Mouse (Mus musculus) retina, postnatal 1 day (tissue): ENCODE results near the gene Arid1b.

Experiments used
- DNase-seq: peaks from one replicate; pipeline ENCODE4 v3.0.0-alpha.2; 2012

Arid1b gene

GRCm38 (mm10) chr17:4996121-4996813 lies 2.1 kb downstream of the Arid1b start:
- peak; percentile 55 for DNase-seq

- peak; percentile 77 for DNase-seq
Observed at GRCm38 (mm10) chr17:4996814-4997549, 2.9 kb downstream of the Arid1b start.

GRCm38 (mm10) chr17:4997968-4998367 lies 3.8 kb downstream of the Arid1b start:
- DNase-seq = no peak

GRCm38 (mm10) chr17:4999256-4999655 lies 5.1 kb downstream of the Arid1b start:
- no peak for DNase-seq

- DNase-seq = no peak
Observed at GRCm38 (mm10) chr17:5000001-5000400, 5.9 kb downstream of the Arid1b start.

- no peak for DNase-seq
Observed at GRCm38 (mm10) chr17:5000871-5001270, 6.7 kb downstream of the Arid1b start.

- DNase-seq = peak; percentile 65
Observed at GRCm38 (mm10) chr17:5001531-5002131, 7.5 kb downstream of the Arid1b start.

- no peak for DNase-seq
Observed at GRCm38 (mm10) chr17:5002937-5003508, 8.9 kb downstream of the Arid1b start.

- no peak for DNase-seq
Observed at GRCm38 (mm10) chr17:5004266-5004665, 10.1 kb downstream of the Arid1b start.

GRCm38 (mm10) chr17:5004706-5005105 lies 10.6 kb downstream of the Arid1b start:
- no peak for DNase-seq

- DNase-seq = no peak
Observed at GRCm38 (mm10) chr17:5005285-5005684, 11.2 kb downstream of the Arid1b start.

GRCm38 (mm10) chr17:5007156-5007658 lies 13.1 kb downstream of the Arid1b start:
- no peak for DNase-seq

- DNase-seq = no peak
Observed at GRCm38 (mm10) chr17:5008236-5008635, 14.1 kb downstream of the Arid1b start.

- DNase-seq = peak; percentile 1
Observed at GRCm38 (mm10) chr17:5008761-5009160, 14.6 kb downstream of the Arid1b start.

GRCm38 (mm10) chr17:5009526-5010260 lies 15.6 kb downstream of the Arid1b start:
- DNase-seq = no peak

- DNase-seq = no peak
Observed at GRCm38 (mm10) chr17:5010781-5011180, 16.6 kb downstream of the Arid1b start.

- no peak for DNase-seq
Observed at GRCm38 (mm10) chr17:5012091-5012490, 18.0 kb downstream of the Arid1b start.

GRCm38 (mm10) chr17:5012517-5012916 lies 18.4 kb downstream of the Arid1b start:
- no peak for DNase-seq

GRCm38 (mm10) chr17:5014327-5014957 lies 20.3 kb downstream of the Arid1b start:
- DNase-seq = no peak

- DNase-seq = no peak
Observed at GRCm38 (mm10) chr17:5016404-5016803, 22.3 kb downstream of the Arid1b start.

- no peak for DNase-seq
Observed at GRCm38 (mm10) chr17:5017065-5017464, 22.9 kb downstream of the Arid1b start.
